Mouse (Mus musculus): ENCODE measurements around the gene Tjp1.

Gene Tjp1

DNA sequence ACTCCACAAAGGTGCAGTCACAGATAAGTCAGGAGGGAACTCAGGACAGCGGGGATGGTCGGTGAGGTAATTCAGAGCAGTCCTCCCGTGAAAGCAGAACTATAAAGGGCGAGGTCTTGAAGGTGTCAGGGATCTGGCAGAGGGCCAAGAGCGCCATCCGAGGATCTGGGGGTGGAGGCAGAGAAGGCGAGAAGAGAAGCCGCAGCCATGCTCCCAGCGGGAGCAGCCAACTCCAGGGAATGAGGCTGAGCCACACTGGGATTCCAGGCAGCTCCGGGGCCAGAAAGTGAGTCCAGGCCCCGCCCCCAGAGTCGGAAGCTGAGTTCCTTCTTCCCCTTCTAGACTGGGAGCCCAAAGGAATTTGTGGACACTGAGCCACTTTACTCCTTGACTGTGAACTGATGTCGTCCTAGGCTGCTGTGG is 41.3 kb downstream of the Tjp1 start:
- peak; percentile 66 for DNase-seq (ENCODE audit: low spot score)

- no peak for DNase-seq (ENCODE audit: low spot score)
Observed at GRCm38 (mm10) chr7:65484170-65484778, 43.3 kb downstream of the Tjp1 start.

GRCm38 (mm10) chr7:65482216-65482615 is 45.4 kb downstream of the Tjp1 start:
- no peak for DNase-seq (ENCODE audit: low spot score)

DNA sequence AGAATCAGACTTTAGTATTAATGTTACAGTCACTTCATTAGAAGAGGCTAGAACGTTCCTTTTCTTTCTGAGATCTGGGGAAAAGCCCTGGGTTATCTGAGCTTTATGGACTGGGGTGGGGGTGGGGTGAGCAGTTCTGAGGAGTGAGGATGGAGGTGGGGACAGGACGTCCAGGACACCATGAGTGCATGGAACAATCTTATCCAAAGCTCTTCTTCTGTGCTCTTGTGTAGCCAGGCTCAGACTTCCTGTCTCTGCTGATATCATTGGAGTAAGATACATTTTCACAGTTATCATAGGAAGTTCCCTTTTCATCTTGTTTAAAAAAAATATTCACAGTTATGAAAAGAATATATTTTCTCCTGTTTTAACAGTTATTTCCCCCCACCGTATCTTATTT is 55.5 kb downstream of the Tjp1 start:
- no peak for DNase-seq (ENCODE audit: low spot score)

- DNase-seq (ENCODE audit: low spot score) = no peak
Observed at GRCm38 (mm10) chr7:65471406-65471805, 56.2 kb downstream of the Tjp1 start.

DNA sequence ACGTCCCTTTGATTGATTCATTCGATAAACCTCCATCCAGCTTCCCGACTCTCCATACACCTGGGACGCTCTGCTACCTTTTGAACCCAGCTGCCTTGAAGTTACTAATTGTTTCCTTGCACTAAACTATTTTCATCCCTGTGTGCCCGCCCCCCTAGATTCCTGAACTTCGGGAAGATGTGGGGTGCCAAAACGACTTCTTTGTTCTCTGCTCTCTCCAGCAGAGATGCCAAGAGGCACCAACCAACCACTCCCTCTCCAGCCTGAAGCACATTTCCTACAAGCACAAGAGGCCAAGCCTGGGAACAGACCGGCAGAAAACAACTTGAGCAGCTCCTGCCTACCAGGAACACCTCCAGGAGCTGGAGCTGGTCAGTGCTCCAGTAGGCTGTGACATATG is 57.4 kb downstream of the Tjp1 start:
- no peak for DNase-seq (ENCODE audit: low spot score)

DNA sequence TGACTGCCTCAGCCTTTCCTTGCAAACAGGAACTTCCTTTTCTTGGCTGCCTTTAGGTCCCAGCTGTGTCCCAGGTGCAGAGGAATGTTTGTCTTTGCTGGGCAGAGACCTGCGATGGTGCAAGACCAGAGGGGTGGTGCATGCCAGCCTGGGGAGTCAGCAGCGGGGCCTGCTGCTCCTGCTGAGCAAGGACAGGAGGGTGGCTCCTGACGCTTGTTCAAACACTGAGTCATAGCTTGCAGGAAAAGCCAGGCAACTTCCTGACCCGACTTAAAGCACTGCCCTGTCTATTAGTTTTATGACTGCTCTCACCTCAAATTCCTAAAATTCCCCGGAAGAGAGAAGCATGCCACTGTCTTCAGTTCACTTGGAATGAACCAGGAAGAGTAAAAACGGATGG is 57.9 kb downstream of the Tjp1 start:
- no peak for DNase-seq (ENCODE audit: low spot score)

- no peak for DNase-seq (ENCODE audit: low spot score)
Observed at GRCm38 (mm10) chr7:65468191-65468590, 59.4 kb downstream of the Tjp1 start.

DNA sequence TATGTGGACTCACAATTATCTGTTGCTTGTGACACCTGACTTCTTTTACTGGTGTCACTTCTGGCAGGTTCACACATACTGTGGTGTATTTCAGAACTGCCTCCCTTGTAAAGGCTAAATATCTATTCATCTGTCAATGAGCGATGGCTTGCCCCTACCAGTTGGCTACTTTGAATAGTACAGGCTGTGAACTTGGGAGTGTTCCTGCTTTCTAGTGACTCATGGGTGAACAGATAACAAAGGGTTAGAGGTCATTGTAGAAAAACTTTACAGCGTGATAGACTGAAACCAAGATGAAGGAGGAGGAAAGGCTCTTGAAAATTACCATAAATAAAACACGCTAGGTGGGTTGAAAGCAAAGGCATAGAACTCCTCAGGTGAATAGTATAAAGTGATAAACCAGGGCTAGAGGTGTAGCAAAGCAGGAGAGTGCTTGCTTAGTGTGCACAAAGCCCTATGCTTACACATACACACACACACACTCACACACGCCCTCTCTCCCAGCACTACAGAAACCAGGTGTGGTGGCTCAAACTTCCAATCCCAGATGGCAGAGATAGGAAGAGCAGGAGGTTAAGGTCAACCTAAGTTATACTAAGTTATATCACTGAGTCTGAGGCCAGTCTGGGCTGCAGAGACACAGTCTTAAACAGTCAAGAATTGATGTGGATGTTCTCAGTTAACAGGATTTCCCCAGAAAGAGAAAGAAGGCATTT is 60.1 kb downstream of the Tjp1 start:
- no peak for DNase-seq (ENCODE audit: low spot score)

DNA sequence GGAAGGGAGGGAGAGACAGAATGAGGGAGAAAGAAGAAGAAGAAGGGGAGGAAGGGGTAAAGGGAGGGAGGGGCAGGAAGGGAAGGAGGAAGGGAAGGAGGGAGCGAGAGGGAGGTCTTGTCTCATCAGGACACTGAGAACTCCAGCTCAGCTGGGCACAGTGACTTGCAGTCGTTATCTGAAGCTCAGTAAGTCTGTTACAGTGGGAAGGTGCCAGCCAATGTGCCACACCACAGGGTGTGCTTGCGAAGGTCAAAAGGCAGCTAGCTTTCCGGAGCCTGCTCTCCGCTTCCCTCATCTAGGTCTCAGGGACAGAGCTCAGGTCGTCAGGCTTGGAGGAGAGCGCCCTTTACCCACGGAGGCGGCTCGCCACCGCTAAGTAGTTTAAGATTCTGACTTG is 61.4 kb downstream of the Tjp1 start:
- no peak for DNase-seq (ENCODE audit: low spot score)

DNA sequence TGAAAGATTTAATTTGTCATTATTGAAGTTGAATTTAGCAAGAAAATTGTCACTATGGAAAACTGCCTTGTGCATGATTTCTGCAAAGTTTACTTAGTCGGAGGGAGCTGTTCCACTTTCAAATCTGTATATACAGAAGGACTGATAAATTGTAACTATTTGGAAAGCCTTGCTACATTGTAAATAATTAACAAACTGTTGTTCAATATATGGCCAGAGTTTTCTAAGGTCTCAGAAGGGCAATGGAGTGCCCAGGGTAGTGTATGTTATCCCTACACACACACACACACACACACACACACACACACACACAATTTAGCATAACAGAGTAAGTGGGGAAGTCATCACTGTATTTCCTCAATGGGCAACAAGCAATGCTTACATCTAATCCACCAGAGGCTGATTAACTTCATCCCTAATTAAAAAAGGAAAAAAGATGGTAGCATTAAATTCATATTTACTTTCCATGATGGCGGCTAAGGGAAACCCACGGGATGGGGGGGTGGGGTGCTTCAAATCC is 63.0 kb downstream of the Tjp1 start:
- DNase-seq (ENCODE audit: low spot score) = no peak

DNA sequence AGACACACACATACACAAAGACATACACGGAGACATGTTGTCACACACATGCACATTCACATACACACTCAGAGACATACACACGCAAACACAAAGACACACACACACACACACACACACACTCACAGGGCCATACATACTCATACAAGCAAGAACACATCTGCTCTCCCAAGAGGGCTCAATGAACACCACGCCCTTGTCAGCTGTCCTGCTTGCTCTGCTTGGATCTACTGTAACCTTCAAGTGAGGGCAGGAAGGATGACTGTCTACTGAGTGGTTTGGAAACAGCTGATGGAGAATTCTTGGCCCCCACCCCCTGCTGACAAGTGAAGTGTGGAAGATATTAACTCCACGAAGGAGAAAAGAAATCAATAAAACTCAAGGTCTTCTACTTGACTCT is 64.1 kb downstream of the Tjp1 start:
- no peak for DNase-seq (ENCODE audit: low spot score)

GRCm38 (mm10) chr7:65461412-65461811 is 66.2 kb downstream of the Tjp1 start:
- DNase-seq (ENCODE audit: low spot score) = no peak

- DNase-seq (ENCODE audit: low spot score) = no peak
Observed at GRCm38 (mm10) chr7:65460196-65460595, 67.4 kb downstream of the Tjp1 start.

- DNase-seq (ENCODE audit: low spot score) = no peak
Observed at GRCm38 (mm10) chr7:65456031-65456430, 71.5 kb downstream of the Tjp1 start.

DNA sequence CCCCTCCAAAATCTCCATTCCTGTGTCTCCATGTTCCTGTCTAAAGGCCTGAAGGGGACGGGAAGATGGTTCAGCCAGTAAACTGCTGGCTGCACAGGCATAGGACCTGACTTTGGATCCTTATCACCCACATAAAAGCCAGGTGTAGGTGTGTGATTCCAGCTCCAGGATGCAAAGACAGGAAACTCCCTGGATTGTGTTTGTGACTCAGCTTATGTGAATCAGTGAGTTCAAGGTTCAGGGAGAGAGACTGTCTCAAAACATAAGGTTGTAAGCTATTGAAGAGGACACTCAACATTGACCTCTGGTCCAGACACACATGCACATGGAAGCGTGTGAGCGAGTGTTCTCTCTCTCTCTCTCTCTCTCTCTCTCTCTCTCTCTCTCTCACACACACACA is 72.4 kb downstream of the Tjp1 start:
- no peak for DNase-seq (ENCODE audit: low spot score)

DNA sequence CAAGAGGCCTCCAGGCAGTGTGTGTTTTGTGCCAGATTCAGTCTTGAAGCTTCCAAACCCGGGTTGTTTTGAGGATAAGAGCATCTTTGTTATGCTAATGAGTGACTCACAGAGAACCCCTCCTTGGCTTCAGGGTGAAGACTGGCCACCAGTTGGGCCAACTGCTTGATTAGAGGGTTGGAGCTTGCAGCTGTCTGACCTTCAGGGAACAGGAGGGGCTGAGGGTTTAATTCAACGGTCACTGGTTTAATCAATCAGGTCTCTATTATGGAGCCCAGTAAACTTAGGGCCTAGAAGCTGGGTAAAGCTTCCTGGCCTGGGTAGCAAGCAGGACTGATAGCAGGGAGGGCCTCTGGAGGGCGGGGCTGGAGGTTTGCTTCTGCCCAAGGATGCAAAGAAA is 73.3 kb downstream of the Tjp1 start:
- no peak for DNase-seq (ENCODE audit: low spot score)

GRCm38 (mm10) chr7:65452246-65452645 is 75.3 kb downstream of the Tjp1 start:
- peak; percentile 47 for DNase-seq (ENCODE audit: low spot score)

- no peak for DNase-seq (ENCODE audit: low spot score)
Observed at GRCm38 (mm10) chr7:65450158-65450557, 77.4 kb downstream of the Tjp1 start.

GRCm38 (mm10) chr7:65441505-65441904 is 86.1 kb downstream of the Tjp1 start:
- DNase-seq (ENCODE audit: low spot score) = no peak

- DNase-seq (ENCODE audit: low spot score) = no peak
Observed at GRCm38 (mm10) chr7:65439518-65439917, 88.1 kb downstream of the Tjp1 start.

- DNase-seq (ENCODE audit: low spot score) = no peak
Observed at GRCm38 (mm10) chr7:65438146-65438545, 89.4 kb downstream of the Tjp1 start.

DNA sequence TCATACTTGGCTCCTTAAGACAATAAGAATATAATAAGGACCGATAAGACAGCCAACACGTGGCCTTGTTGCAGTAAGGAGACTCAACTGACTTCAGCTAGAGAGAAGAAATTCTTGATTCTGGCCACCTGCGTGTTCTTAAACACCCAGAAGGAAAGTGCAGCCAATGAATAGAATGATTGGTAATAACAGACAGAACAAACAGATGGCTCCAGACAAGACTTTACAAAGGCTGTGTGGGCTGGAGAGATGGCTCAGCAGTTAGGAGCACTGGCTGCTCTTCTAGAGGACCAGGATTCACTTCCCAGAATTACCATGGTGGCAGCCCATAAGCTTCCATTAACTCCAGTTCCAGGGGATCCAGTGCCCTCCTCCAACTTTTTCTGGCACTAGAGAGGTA is 90.7 kb downstream of the Tjp1 start:
- no peak for DNase-seq (ENCODE audit: low spot score)

Measured in MN1 (cell line).